Mouse (Mus musculus): ENCODE data around the gene Mycl.

GRCm38 (mm10) chr4:122961100-122961567 is 34.3 kb upstream of the Mycl start, which contains the start of gene Mfsd2a:
- TF ChIP-seq CTCF (IDR thresholded peaks at IDR 0.05; ENCODE audit: low read depth, low read length) = no peak
- no peak for TF ChIP-seq GATA1 (IDR thresholded peaks at IDR 0.05; ENCODE audit: borderline replicate concordance, low read length)
